ENCODE assay signal across 8 mouse cellular contexts in genomic region chr7:19750217-19751069, GRCm38 (mm10). TPM values are rescaled to one million over a fixed set of nuclear protein-coding genes. Genes with fewer than 3 reads are reported as not detected.
DNase-seq lines count a peak whose midpoint lies in the region; ATAC-seq and TF ChIP-seq lines count a peak whose summit lies in the region.

Gene Nectin2, minus strand, starts transcription at chr7:19750483.

- no peak for TF ChIP-seq POLR2A in bone marrow, adult 2 months (IDR thresholded peaks at IDR 0.05; ENCODE audit: borderline replicate concordance, control insufficient read depth, low read depth, low read length)
- TF ChIP-seq POLR2A in heart, adult 2 months (IDR thresholded peaks at IDR 0.05; ENCODE audit: insufficient read depth, low read depth, low read length): peak; percentile 2; the same call in 1 of the 2 replicates

- intact Hi-C loops in heart, adult 2 months (cut with DNase I): loop anchor here (1.0 to 5.0 kb wide), 5 partner anchors 33 to 187 kb away; no protein-coding TSS in a partner anchor

- peak; percentile 71; the same call in 1 of the 2 replicates for TF ChIP-seq EP300 in heart, adult 2 months (IDR thresholded peaks at IDR 0.05; ENCODE audit: insufficient read depth, low read depth, low read length)

- peak; percentile 75 for ATAC-seq in embryonic facial prominence, embryonic 14.5 days (ENCODE audit: low read depth)
- peak; percentile 68 for ATAC-seq in limb, embryonic 13.5 days (ENCODE audit: low FRiP score, low read depth)
- ATAC-seq in midbrain, embryonic 15.5 days (replicated peaks): peak; percentile 63

- no peaks in the 10 kb centered on the region for H3K9me3 ChIP-seq in embryonic facial prominence, embryonic 14.5 days (ENCODE audit: control insufficient read depth, low read length)
- H3K9me3 ChIP-seq in limb, embryonic 13.5 days: no peaks in the 10 kb centered on the region
- no peaks in the 10 kb centered on the region for H3K9me3 ChIP-seq in midbrain, embryonic 15.5 days

- TF ChIP-seq CTCF in bone marrow, adult 2 months (IDR thresholded peaks at IDR 0.05; ENCODE audit: control insufficient read depth, insufficient read depth, low read length): peak; percentile 70
- peak; percentile 81 for TF ChIP-seq CTCF in heart, adult 2 months (IDR thresholded peaks at IDR 0.05)

- H3K4me1 ChIP-seq in bone marrow, adult 2 months (ENCODE audit: control insufficient read depth, insufficient read depth, low read length): no peaks in the 10 kb centered on the region
- H3K4me1 ChIP-seq in embryonic facial prominence, embryonic 14.5 days (ENCODE audit: control insufficient read depth, insufficient read depth, low read length): peaks cover 7% of the 10 kb centered on the region
- H3K4me1 ChIP-seq in heart, adult 2 months (ENCODE audit: control insufficient read depth, insufficient read depth, low read length): peaks cover 26% of the 10 kb centered on the region
- peaks cover 36% of the 10 kb centered on the region for H3K4me1 ChIP-seq in limb, embryonic 13.5 days
- H3K4me1 ChIP-seq in midbrain, embryonic 15.5 days: peaks cover 31% of the 10 kb centered on the region

- no peak within 1 kb of the TSS for H3K27ac ChIP-seq in bone marrow, adult 2 months (ENCODE audit: control insufficient read depth, insufficient read depth, low read depth, low read length, poor library complexity)
- peak within 1 kb of the TSS; percentile 92 for H3K27ac ChIP-seq in embryonic facial prominence, embryonic 14.5 days (replicated peaks; ENCODE audit: low read depth, low read length)
- H3K27ac ChIP-seq in heart, adult 2 months: peak within 1 kb of the TSS; percentile 94
- H3K27ac ChIP-seq in limb, embryonic 13.5 days: peak within 1 kb of the TSS; percentile 89; the same call in 1 of the 2 replicates
- H3K27ac ChIP-seq in midbrain, embryonic 15.5 days: peak within 1 kb of the TSS; percentile 87

- H3K27me3 ChIP-seq in embryonic facial prominence, embryonic 14.5 days (replicated peaks; ENCODE audit: control insufficient read depth, insufficient read depth, low read length): no peaks in the 10 kb centered on the region
- H3K27me3 ChIP-seq in heart, adult 2 months (ENCODE audit: control insufficient read depth, insufficient read depth, low read length): no peaks in the 10 kb centered on the region
- H3K27me3 ChIP-seq in limb, embryonic 13.5 days: no peaks in the 10 kb centered on the region
- no peaks in the 10 kb centered on the region for H3K27me3 ChIP-seq in midbrain, embryonic 15.5 days (replicated peaks)

- H3K9ac ChIP-seq in embryonic facial prominence, embryonic 14.5 days (ENCODE audit: low read depth, low read length): peak within 1 kb of the TSS; percentile 90
- H3K9ac ChIP-seq in heart, adult 2 months (ENCODE audit: low read depth, low read length): peak within 1 kb of the TSS; percentile 85
- H3K9ac ChIP-seq in limb, embryonic 13.5 days: peak within 1 kb of the TSS; percentile 92
- peak within 1 kb of the TSS; percentile 97 for H3K9ac ChIP-seq in midbrain, embryonic 15.5 days

- DNase-seq in 416B (ENCODE audit: low read depth): peak; percentile 91
- DNase-seq in embryonic facial prominence, embryonic 14.5 days (ENCODE audit: low spot score): peak; percentile 91
- DNase-seq in heart, adult 2 months: peak; percentile 91 to 93
- DNase-seq in kidney, adult 8-10 months: peak; percentile 88 to 90
- peak; percentile 48 to 56 for DNase-seq in spleen, adult 18-20 months

- H3K4me3 ChIP-seq in bone marrow, adult 2 months (replicated peaks; ENCODE audit: control insufficient read depth, low read depth, low read length): peak within 1 kb of the TSS; percentile 33
- H3K4me3 ChIP-seq in embryonic facial prominence, embryonic 14.5 days (ENCODE audit: low read depth, low read length): peak within 1 kb of the TSS; percentile 84
- H3K4me3 ChIP-seq in heart, adult 2 months: peak within 1 kb of the TSS; percentile 78
- H3K4me3 ChIP-seq in limb, embryonic 13.5 days: peak within 1 kb of the TSS; percentile 84
- peak within 1 kb of the TSS; percentile 95 for H3K4me3 ChIP-seq in midbrain, embryonic 15.5 days

- H3K79me2 ChIP-seq in heart, adult 2 months (replicated peaks; ENCODE audit: control insufficient read depth, insufficient read depth, low read length): no peaks in the 10 kb centered on the region

- peak within 1 kb of the TSS; percentile 84 for H3K4me2 ChIP-seq in embryonic facial prominence, embryonic 14.5 days (ENCODE audit: low read depth, low read length)
- H3K4me2 ChIP-seq in limb, embryonic 13.5 days (replicated peaks): peak within 1 kb of the TSS; percentile 85
- H3K4me2 ChIP-seq in midbrain, embryonic 15.5 days: peak within 1 kb of the TSS; percentile 83

- no peaks in the 10 kb centered on the region for H3K36me3 ChIP-seq in embryonic facial prominence, embryonic 14.5 days (ENCODE audit: control insufficient read depth, insufficient read depth, low read length)
- H3K36me3 ChIP-seq in heart, adult 2 months (ENCODE audit: control insufficient read depth, insufficient read depth, low read length): peaks cover 7% of the 10 kb centered on the region
- no peaks in the 10 kb centered on the region for H3K36me3 ChIP-seq in limb, embryonic 13.5 days
- H3K36me3 ChIP-seq in midbrain, embryonic 15.5 days (replicated peaks): no peaks in the 10 kb centered on the region

- WGBS in bone marrow, adult 2 months: 24% methylated on average over 19 of the region's 19 CpGs
- WGBS in embryonic facial prominence, embryonic 14.5 days: 16% methylated on average over 19 of the region's 19 CpGs
- WGBS in heart, adult 2 months: 14% methylated on average over 19 of the region's 19 CpGs
- 19% methylated on average over 19 of the region's 19 CpGs for WGBS in limb, embryonic 13.5 days
- 18% methylated on average over 19 of the region's 19 CpGs for WGBS in midbrain, embryonic 15.5 days

RNA-seq across cellular contexts. Expression of gene Nectin2, which starts in this region (rescaled TPM):
- polyA plus RNA-seq in bone marrow, adult 2 months (2011; ENCODE audit: insufficient read depth, insufficient read length, low replicate concordance, missing spikeins): 1.9 and 4.7 TPM in 2 replicates
- polyA plus RNA-seq in embryonic facial prominence, embryonic 14.5 days (2014; fragmentation: Nextera tagmentation; extraction: Ambion mirVana): 55.2 and 62.0 TPM in 2 replicates
- total RNA-seq in heart, adult 2 months (2021): 10 to 100 TPM; 30.2 to 41.4 TPM
- polyA plus RNA-seq in heart, adult 2 months (2012; rRNA removed): 29.4 and 30.7 TPM in 2 replicates
- polyA plus RNA-seq in limb, embryonic 13.5 days (2015; fragmentation: Nextera tagmentation; extraction: Ambion mirVana): 88.6 and 88.7 TPM in 2 replicates
- polyA plus RNA-seq in midbrain, embryonic 15.5 days (2015; fragmentation: Nextera tagmentation; extraction: Ambion mirVana): 56.3 and 60.8 TPM in 2 replicates

Comparison
In these comparisons a context has a peak if more than half of its experiments do, and no peak if none do; other contexts are left out.
1. H3K4me3 ChIP-seq: peak in every context shown above with its lines; median percentile 95 in midbrain, embryonic 15.5 days; 84 in embryonic facial prominence, embryonic 14.5 days; 84 in limb, embryonic 13.5 days; 78 in heart, adult 2 months; 33 in bone marrow, adult 2 months.